Mouse (Mus musculus): ENCODE data around the gene Gpr89.

The Gpr89 gene

DNA sequence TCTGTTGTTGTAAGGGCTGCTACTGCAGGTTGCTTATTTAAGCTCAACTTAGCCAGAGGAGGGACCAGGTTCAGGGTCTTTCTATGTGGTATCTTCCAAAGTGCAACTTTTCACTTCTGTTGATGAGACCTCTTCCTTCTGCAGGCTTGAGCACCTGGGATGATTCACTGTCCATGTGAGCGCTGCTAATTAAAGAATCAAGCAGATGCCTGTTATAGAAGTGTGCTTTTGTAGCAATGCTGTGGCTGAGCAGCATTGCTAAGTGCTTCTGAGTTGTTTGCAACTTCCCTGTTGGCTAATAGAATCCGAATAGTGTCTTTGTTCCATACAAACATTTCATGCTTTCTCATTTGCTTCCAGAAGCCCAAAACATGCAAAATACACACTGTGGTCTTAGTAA, 34.9 kb downstream of the Gpr89 start:
- no peak for DNase-seq (ENCODE audit: low spot score)

DNA sequence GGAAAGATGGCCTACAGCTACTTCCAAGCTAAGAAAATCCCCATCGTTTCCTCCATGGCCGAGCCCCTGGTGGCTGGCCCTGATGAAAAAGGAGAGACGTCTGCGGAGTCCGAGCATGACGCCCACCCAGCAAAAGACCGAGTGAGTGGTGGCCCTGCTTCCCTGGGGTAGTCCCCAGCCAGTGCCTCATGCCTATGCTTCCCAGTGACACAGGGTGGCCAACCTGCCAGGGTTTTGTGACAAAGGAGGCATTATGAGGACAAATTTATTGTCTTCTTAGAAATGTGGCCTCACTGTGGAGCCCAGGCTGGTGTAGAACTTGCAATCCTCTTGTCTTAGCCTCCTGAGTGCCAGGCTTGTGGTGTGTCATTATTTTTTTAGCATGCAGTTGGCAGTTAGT, 36.1 kb downstream of the Gpr89 start:
- no peak for DNase-seq (ENCODE audit: low spot score)

DNA sequence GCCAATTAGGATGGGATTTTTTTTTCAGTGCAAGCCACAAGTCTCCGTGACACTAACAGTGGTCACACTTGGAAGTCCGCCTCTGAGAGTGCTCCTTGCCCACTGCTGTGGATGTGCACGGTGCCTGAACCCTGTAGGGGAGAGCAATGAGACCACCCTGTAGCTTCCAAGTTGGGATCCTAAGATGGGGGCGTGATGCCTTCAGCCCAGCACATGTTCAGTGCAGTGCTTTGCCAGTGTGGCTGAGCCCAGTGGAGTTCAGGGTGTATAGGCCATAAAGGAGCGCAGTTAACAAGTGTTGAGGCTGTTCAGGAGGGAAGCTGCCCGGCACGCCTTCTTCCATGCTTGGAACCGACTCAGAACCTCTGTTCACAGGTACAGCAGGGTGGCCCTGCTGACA, 36.6 kb downstream of the Gpr89 start:
- no peak for DNase-seq (ENCODE audit: low spot score)

DNA sequence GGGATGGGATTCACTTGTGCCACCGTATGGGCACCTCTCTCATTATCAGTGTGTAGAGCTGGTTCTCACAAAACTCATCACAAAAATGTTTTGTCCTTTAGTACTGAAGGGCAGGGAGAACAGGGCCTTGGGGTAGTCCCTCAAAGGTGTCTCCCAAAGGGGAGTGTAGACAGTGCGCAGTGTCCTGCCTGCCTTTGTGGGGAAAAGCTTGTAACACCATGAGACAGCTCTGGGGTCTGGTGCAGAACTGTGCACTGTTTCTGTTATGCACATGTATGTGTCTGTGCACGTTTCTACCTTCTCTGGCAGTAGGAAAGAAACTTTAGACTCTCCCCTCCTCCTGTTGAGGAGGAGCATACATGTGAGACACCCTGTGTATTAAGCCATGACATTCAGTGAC, 37.3 kb downstream of the Gpr89 start:
- no peak for DNase-seq (ENCODE audit: low spot score)

DNA sequence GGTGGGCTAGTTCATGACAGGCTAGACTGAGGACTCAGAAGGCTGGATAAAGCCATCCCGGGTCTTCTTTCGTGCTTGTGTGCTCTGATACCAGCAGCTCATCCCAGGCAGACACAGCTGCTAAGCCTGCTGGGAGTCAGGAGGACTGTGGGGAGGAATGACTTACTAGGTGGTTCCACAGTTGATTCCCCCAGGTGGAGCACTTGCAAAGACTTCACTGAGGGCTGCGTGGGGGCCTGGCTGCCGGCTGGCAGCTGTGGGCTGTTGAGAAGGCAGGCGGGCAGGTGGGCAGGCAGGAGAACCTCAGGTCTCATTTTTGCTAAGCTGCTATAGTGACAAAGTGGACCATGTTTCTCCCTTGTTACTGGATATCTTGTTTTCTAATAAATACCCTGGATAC, 44.6 kb downstream of the Gpr89 start:
- DNase-seq (ENCODE audit: low spot score): no peak

DNA sequence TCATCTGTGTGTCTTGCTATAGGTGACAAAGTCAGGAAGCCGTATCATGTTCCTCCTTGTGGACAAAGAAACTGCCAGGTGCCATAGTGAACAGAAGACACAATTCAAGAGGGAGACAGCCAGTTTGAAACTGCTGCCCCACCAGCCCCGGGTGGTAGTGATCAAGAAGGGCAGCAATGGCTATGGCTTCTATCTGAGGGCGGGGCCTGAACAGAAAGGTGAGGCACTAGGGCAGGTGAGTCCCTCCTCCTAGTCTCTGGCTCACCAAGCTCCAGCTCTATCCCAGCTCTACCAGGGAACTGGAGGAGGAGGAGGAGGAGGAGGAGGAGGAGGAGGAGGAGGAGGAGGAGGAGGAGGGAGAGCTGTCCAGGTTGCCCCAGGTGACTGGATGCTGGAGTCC, 49.3 kb downstream of the Gpr89 start:
- DNase-seq (ENCODE audit: low spot score): no peak

DNA sequence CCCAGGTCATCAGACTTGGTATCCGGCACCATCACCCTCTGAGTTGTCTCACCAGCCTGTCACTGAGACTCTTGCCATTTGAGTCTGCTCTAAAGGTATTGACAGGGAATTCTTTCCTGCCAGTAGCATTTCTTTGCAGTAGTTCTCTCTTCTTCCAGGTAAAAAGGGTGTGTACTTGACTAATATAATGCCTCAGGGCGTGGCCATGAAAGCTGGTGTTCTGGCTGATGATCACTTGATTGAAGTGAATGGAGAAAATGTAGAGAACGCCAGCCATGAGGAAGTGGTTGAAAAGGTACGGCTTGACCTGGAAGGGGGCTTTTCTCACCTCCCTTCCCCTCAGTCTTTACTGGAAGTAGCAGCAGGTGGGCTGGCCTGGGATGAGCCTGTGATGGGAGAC, 50.8 kb downstream of the Gpr89 start:
- no peak for DNase-seq (ENCODE audit: low spot score)

DNA sequence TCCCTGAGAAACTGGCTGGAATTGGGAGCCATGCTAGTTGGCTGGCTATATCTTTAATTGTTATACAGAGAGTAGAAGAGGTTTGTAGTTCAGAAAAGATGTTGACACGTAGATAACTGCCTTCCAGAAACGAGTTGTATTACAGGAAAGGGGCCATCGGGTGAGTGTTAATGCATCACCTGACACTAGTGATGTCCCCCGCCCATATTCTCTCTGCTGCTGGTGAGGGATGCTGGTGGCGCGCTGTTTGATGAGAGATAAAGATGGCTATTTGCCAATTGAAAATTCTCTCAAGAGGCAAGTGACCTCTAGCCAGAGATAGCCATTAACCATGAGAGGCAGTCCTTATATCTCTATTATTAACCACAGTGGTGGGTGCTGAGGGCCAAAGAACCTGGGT, 52.6 kb downstream of the Gpr89 start:
- no peak for DNase-seq (ENCODE audit: low spot score)

DNA sequence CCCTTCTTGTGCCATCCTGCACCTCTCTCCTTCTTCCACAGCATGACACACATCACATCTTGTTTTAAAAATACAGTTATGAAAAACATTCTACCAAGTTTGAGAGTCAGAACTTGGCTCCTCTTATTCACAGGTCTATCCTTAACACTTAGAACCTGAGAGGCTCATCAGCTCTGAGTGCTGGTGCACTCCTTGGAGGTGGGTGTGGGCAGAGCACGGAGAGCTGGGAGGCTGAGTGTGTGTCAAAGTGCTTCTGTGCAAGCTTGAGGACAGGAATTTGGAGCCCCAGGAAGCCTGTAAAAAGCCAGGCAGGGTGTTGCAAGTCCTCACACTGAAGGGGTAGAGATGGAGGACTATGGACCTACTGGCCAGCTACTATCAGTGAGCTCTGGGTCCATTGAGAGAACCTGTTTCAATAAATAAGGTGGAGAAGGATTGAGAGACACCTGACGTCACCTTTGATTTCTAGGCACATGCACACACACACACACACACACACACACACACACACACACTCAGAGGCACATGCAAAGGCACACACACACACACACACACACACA, 55.9 kb downstream of the Gpr89 start:
- no peak for DNase-seq (ENCODE audit: low spot score)

DNA sequence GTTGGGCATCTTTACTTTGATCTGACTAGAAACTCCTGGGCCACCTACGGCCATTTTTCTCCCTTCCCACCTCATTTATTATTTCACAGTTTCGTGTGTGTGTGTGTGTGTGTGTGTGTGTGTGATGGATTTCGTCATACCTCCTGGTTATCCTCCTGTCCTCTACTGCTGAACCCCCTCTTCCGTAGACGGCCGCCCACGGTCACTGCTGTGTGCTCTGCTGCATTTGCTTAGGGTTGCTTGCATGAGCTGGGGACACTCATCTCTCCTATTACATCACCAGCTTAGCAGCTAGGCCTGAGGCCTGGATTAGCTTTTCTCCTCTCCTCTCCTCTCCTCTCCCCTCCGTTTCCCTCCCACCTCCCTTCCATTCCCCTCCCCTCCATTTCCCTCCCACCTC, 56.7 kb downstream of the Gpr89 start:
- DNase-seq (ENCODE audit: low spot score): no peak

DNA sequence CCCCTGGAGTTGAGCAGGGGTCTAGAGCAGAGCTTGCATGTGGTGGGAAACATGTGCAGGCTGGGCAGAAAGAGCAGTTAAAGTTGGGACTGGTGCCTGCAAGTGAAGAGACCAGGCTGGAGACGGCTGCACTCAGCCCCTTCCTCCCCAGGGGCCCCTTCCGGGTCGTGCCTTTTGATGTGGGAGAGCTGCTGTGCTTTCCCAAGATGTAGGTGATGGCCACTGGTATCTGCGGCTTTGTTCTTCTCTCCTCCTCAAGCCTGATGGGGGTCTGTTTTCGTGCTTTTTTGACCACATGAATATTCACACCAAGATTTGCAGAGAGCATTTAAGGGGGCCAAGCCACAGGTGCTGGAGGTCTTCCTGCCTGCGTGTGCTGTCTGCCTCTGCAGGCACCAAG, 57.5 kb downstream of the Gpr89 start:
- no peak for DNase-seq (ENCODE audit: low spot score)

DNA sequence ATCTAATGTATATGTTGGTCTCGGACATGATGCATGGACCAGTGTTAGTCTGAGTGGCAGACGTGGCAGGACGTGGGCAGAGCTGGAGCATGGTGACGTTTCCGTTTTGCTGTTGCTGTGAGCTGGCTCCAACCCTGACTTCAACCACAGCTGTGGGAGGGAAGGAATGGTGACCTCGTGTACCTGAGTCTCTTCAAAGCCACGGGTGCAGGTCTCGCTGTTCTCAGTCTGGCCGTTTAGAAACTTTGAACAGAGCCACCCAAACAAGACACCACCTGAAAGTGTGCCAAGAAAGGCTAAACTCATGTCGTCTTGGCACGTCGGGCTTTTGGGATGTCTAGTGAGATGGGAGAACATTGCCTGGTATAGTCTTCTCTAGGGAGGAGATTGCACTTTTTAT, 58.2 kb downstream of the Gpr89 start:
- no peak for DNase-seq (ENCODE audit: low spot score)

DNA sequence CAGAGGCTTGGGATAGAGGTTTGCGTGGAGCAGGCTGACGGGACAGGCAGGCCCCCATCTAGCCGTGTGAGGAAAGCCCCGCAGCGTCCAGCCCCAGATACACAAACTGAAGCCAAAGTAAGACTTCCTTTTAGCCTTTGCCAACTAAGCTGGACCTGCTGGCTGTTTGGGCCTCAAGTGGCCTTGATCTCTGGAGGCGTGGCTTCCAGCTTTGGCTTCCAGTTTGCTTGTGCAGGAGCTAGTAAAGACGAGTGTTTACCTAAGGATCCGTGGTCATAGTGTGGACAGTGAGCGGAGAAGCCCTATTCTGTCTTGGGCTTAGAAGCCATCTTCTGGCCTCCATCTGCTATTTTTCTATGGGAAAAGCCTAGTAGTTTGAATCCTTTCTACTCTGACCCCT, 59.3 kb downstream of the Gpr89 start:
- no peak for DNase-seq (ENCODE audit: low spot score)

DNA sequence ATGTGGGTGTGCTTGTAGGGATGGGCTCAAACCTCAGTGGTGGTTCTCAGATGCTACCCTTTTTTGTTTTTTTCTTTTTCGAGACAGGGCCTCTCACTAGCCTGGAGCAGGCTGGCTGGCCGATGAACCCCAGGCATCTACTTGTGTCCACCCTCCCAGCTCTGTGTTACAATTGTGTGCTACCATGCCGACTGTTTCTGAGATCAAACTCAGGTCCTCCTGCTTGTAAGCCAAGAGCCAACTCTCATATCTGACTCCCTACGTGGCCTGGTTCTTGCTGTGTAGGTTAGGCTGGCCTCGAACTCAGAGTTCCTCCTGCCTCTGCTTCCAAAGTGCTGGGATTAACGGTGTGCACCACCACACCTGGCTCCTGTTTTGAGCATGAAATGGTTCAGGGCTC, 60.0 kb downstream of the Gpr89 start:
- DNase-seq (ENCODE audit: low spot score): no peak

DNA sequence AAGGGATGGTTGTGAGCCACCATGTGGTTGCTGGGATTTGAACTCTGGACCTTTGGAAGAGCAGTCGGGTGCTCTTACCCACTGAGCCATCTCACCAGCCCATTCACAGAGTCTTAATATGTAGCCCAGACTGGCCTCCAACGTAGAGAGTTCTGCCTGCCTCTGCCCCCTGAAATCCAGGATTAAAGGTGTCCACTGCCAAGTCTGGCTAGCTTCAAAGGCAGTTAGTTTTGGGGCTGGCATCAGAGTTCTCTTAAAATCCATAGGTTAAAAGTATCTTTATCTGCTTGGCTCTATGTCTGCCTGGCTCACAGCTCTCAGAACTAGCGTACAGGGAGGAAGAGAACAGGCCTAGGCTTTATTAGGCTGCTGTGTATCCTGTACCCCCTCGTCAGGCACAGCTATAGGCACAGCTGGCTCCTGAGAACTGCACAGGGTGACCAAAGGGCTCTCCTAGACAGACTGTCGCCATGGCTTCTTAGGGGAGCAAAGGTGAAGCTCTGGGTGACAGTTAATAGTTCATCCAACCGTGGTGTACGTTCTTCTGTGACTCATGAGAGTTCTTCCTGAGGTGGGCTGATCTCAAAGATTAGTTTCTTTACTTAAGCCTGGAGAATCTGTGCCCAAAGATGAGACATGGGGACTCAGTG, 66.0 kb downstream of the Gpr89 start:
- DNase-seq (ENCODE audit: low spot score): no peak

DNA sequence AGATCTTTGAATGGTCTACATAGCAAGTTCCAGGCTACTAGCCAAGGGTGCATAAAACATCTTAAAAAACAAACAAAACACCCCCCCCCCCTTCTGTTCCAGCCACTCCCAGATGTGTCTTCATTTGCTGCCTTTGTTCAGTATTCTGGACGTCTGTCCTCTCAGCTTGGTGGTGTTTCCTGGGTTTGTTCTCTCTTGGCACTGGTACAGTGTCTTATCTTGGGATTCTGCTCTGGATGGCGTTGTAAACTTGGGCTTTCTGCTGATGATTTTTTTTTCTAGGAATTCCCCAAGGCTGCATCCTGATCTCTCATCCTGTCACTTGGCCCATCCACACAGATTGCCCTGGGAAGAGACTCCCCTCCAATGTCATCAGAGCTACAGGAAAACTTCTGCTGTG, 68.7 kb downstream of the Gpr89 start:
- DNase-seq (ENCODE audit: low spot score): no peak

DNA sequence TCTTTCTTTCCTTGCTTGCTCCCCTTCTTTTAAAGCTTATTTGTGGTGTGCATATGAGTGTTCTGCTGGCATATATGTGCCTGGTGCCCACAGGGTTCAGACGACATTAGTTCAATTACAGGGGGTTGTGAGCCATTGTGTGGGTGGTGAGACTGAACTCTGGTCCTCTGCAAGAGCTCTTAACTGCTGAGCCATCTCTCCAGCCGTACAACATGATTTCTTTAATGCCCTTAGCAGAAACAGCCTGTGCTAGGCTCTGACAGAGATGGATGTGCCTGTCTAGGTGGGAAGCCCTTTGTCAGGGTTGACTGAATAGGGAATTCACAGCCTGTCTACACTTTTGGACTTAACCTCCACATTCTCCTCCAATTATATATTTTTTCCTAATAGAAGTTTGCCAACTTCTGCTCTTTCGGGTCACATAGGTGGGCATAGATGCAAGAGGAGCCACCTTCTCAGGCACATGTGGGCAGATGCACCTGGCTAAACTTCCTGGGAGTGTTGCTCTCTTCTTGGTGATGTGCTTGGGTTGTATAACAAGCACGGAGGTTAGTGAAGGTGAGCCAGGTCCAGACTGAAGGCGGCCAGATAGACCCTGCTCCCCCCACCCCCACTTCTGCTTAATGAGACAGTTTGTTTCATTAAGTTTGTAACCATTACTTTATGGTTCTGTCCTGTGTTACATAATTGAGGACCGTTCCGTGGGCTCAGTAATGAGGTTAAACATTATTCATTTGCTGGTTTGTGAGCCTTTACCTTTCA, 70.4 kb downstream of the Gpr89 start:
- no peak for DNase-seq (ENCODE audit: low spot score)

DNA sequence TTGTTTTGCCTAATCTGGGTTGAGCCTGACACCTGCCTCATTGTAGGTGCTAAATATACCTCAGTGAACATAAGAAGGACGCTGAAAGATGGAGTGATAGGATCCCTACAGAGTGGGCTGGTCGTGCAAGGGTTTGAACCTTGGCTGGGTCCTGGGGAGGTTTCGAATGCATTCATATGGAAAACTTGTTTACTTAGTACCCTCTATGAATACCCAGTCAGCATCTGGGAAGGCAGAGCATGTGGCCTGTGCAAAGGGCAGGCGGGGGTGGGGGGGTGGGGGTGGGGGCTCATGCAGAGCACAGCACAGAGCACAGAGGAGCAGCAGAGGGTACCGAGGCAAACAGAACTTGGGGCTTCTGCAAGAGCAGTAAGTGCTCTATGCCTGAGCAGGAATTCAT, 72.2 kb downstream of the Gpr89 start:
- no peak for DNase-seq (ENCODE audit: low spot score)

DNA sequence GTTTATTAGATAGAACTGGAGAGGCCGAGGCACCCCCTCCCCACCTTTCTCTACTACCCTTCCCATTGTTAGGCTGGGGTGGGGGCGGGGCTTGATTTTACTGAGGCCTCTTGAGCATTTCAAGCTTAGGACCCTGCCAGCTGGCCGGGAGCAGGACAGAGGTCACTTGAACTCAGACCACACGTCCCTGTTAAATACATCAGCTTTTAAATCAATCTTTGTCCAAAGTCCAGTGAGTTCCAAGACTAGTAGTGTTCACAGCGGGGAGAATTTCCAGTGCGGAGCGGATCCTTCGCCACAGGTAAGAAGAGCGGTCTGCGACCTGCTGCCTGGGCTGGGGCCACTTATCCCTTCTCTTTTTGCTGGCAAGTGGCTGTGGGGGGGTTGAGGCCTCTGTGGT, 75.3 kb downstream of the Gpr89 start:
- no peak for DNase-seq (ENCODE audit: low spot score)

DNA sequence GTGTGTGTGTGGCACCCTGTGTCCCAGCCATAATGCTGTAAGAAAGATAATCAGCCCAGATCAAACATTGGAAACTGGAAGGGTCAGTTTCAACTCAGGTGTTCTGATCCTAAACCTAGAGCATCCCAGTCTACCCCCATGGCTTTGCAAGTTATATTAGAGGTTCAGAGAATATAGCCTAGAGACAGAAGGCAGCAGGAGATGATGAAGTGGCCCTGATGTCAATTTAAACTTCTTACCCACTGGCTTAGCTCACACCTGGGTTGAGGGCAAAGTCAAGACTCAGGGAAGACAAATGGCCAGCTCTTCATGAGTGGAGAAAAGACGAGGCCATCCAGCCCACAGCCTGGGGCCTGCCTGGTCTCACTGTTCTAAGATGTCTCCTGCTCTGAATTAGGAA, 76.2 kb downstream of the Gpr89 start, which contains the start of the genes Pdzk1 and Cd160:
Gene Pdzk1 (plus strand): TSS at position 301 of the 400 bp plus-strand sequence.
Gene Cd160 (minus strand): TSS at position 368 of the 400 bp plus-strand sequence.
- no peak for DNase-seq (ENCODE audit: low spot score)

DNA sequence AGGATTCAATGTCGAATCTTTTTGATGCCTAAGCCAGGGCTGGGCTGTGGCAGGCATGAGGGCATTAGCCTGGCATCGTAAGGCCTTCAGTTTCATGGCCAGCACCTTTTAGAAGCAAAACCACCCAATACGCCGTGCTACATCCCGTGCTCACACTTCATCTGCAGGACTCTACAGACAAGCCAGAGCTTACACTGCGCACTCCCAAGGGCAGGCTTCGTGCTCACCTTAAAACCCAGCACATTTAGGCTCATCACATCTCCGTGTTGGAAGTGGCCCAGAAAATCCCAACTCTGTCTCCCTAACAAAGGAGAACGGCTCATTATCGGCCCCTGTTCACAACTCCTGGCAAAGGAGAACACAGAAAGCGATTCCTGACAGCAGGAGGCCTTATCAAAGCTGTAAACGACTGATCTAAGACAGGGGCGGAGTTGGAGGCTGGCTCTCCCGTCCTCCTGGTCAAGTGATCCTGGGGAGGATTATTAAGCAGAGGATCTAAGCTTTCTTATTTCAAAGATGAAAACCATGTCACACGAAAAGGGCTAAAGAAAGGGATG, 76.8 kb downstream of the Gpr89 start:
- no peak for DNase-seq (ENCODE audit: low spot score)

DNA sequence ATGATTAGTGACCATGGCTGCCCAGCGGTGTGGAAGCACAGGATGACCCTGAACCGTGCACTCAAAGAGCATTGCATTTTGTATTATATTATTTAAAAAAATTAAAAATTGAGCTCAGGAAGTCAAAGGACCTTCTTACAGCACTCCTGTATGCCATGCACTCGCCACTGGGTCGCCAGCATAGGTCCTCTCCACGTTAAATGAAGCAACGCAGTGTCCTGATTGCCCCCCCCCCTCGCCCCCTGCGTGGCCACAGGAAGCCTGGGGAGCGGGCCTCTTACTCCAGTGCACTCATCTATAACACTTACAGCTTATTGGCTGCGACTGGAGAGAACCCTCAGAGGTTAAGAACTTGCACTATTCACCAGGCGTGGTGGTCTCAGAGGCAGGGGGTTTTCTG, 79.9 kb downstream of the Gpr89 start:
- no peak for DNase-seq (ENCODE audit: low spot score)

DNA sequence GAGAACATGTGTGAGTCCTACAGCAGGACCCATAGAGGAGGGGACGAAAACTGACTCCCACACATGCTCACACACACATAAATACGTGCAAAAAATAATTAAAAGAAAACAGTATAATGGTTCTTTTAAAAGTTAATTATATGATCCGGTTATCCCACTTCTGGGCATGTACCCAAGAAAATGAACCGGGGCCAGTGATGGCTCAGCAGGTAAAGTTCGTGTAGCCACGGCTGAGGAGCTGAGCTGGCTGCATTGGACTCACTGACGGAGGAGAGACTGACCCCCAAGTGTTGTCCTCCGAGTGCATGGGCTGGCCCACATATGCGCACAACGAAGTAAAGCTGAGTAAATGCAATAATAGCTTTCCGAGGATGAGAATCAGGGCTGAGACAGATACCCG, 80.5 kb downstream of the Gpr89 start:
- no peak for DNase-seq (ENCODE audit: low spot score)

Data from adipocyte (in vitro differentiated cells).